26 mouse cellular contexts compared by ENCODE assay signal in the genomic region with DNA sequence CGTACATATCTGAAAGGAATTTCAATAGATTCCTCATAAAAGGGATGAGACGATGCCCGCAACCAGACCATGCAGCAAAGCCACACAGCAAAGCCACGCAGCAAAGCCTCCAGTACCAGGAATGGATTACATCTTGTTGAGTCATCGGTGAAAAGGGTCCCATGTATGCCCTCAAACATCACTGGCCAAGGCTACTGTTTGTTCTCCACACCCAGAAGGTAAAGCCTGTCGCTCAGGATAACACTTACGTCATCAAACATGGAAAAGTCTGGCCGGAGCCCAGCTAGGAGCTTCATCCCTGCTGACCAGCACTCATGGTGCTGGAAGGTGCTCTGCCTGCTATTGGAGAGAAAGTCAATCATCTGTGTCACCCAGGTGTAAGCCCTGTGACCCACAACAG.
DNase-seq lines count a peak whose midpoint lies in the region; ATAC-seq and TF ChIP-seq lines count a peak whose summit lies in the region.
"Had no signal": no experiment of that assay in that cellular context is flagged by ENCODE, and none has a peak within 500 bp of the region (broad histone marks: within the 10 kb centered on the region; RNA-seq: fewer than 3 reads in every experiment).

No protein-coding gene starts in this region.

- ATAC-seq in limb, embryonic 11.5 days (ENCODE audit: insufficient number of reproducible peaks, low FRiP score, low TSS enrichment, low read depth) = no peak
- peak; percentile 50; the same call in 1 of the 2 replicates for ATAC-seq in stomach, embryonic 15.5 days (ENCODE audit: insufficient read depth, low FRiP score, low read depth)
- ATAC-seq in midbrain, embryonic 13.5 days = no peak
- no peak for ATAC-seq in lung, postnatal 0 days
- ATAC-seq: CD4-positive, CD25-positive, alpha-beta regulatory T cell, adult 4 months; forebrain, embryonic 13.5 days; forebrain, embryonic 16.5 days; hindbrain, postnatal 0 days had no signal

- no peak for TF ChIP-seq EP300 in lung, postnatal 0 days (IDR thresholded peaks at IDR 0.05)

- WGBS in limb, embryonic 11.5 days = 92% methylated on average over 8 of the region's 8 CpGs
- WGBS in limb, embryonic 10.5 days = 95% methylated on average over 8 of the region's 8 CpGs
- 77% methylated on average over 8 of the region's 8 CpGs for WGBS in stomach, embryonic 15.5 days
- WGBS in midbrain, embryonic 13.5 days = 92% methylated on average over 8 of the region's 8 CpGs
- 77% methylated on average over 8 of the region's 8 CpGs for WGBS in lung, postnatal 0 days

- no peaks in the 10 kb centered on the region for H3K36me3 ChIP-seq in limb, embryonic 11.5 days (ENCODE audit: control insufficient read depth, insufficient read depth, low read length)
- H3K36me3 ChIP-seq in limb, embryonic 10.5 days = no peaks in the 10 kb centered on the region
- H3K36me3 ChIP-seq in stomach, embryonic 15.5 days = no peaks in the 10 kb centered on the region
- no peaks in the 10 kb centered on the region for H3K36me3 ChIP-seq in midbrain, embryonic 13.5 days
- no peaks in the 10 kb centered on the region for H3K36me3 ChIP-seq in lung, postnatal 0 days (ENCODE audit: insufficient read depth, low read length)
- H3K36me3 ChIP-seq: forebrain, embryonic 10.5 days; heart, embryonic 12.5 days; heart, embryonic 15.5 days had no signal

- intact Hi-C loops in heart, postnatal 36 days (cut with DNase I) = no loop called here

- no peak overlapping the region for H3K9ac ChIP-seq in limb, embryonic 11.5 days (ENCODE audit: low read length)
- no peak overlapping the region for H3K9ac ChIP-seq in stomach, embryonic 15.5 days
- H3K9ac ChIP-seq in midbrain, embryonic 13.5 days (replicated peaks) = no peak overlapping the region
- no peak overlapping the region for H3K9ac ChIP-seq in lung, postnatal 0 days (replicated peaks; ENCODE audit: low read depth)
- H3K9ac ChIP-seq: forebrain, embryonic 13.5 days; heart, embryonic 12.5 days; heart, embryonic 15.5 days; hindbrain, embryonic 14.5 days had no signal

- H3K27ac ChIP-seq in limb, embryonic 11.5 days (replicated peaks; ENCODE audit: low read depth, low read length) = no peak overlapping the region
- no peak overlapping the region for H3K27ac ChIP-seq in limb, embryonic 10.5 days
- H3K27ac ChIP-seq in stomach, embryonic 15.5 days = no peak overlapping the region
- H3K27ac ChIP-seq in midbrain, embryonic 13.5 days = no peak overlapping the region
- H3K27ac ChIP-seq in lung, postnatal 0 days (ENCODE audit: low read length) = no peak overlapping the region
- H3K27ac ChIP-seq: forebrain, embryonic 10.5 days; forebrain, embryonic 13.5 days; heart, embryonic 15.5 days; hindbrain, embryonic 14.5 days; hindbrain, postnatal 0 days had no signal

- DNase-seq in heart, adult 11 months = peak; percentile 60
- no peak for DNase-seq in heart, postnatal 36 days
- peak; percentile 17 for DNase-seq in limb, embryonic 11.5 days (ENCODE audit: low spot score)
- no peak for DNase-seq in limb, embryonic 10.5 days (ENCODE audit: low spot score)
- peak; percentile 14 for DNase-seq in NIH3T3 (ENCODE audit: low read depth)
- no peak for DNase-seq in lung, postnatal 0 days (ENCODE audit: low spot score)
- DNase-seq: adrenal gland, postnatal 10 days; adrenal gland, postnatal 36 days; B cell, adult 2 months; cerebellum, adult 18-20 months; cerebellum, adult 9-10 months; cerebellum, postnatal 14 days; gastrocnemius, postnatal 10 days; heart, adult 18-20 months; heart, postnatal 10 days; heart, postnatal 4 days had no signal

- no peak overlapping the region for H3K4me2 ChIP-seq in limb, embryonic 11.5 days (ENCODE audit: low read depth, severe bottlenecking)
- no peak overlapping the region for H3K4me2 ChIP-seq in stomach, embryonic 15.5 days
- H3K4me2 ChIP-seq in midbrain, embryonic 13.5 days (replicated peaks) = no peak overlapping the region
- H3K4me2 ChIP-seq in lung, postnatal 0 days (replicated peaks; ENCODE audit: low read depth, low read length) = no peak overlapping the region
- H3K4me2 ChIP-seq: forebrain, embryonic 13.5 days; heart, embryonic 12.5 days; heart, embryonic 15.5 days; hindbrain, embryonic 14.5 days had no signal

- H3K27me3 ChIP-seq in limb, embryonic 11.5 days (ENCODE audit: control insufficient read depth, insufficient read depth, low read length) = no peaks in the 10 kb centered on the region
- H3K27me3 ChIP-seq in limb, embryonic 10.5 days (ENCODE audit: low read depth, poor library complexity, severe bottlenecking) = peaks cover 30% of the 10 kb centered on the region
- H3K27me3 ChIP-seq in stomach, embryonic 15.5 days (replicated peaks) = no peaks in the 10 kb centered on the region
- H3K27me3 ChIP-seq in midbrain, embryonic 13.5 days = peaks cover 12% of the 10 kb centered on the region
- no peaks in the 10 kb centered on the region for H3K27me3 ChIP-seq in lung, postnatal 0 days (replicated peaks; ENCODE audit: insufficient read depth, low read length)
- H3K27me3 ChIP-seq: forebrain, embryonic 13.5 days; heart, embryonic 12.5 days; heart, embryonic 15.5 days had no signal

- no peak for TF ChIP-seq CTCF in lung, postnatal 0 days (IDR thresholded peaks at IDR 0.05)

- no peaks in the 10 kb centered on the region for H3K9me3 ChIP-seq in limb, embryonic 11.5 days (ENCODE audit: control insufficient read depth, low read length)
- no peaks in the 10 kb centered on the region for H3K9me3 ChIP-seq in limb, embryonic 10.5 days (replicated peaks)
- no peaks in the 10 kb centered on the region for H3K9me3 ChIP-seq in stomach, embryonic 15.5 days
- H3K9me3 ChIP-seq in midbrain, embryonic 13.5 days = no peaks in the 10 kb centered on the region
- no peaks in the 10 kb centered on the region for H3K9me3 ChIP-seq in lung, postnatal 0 days (ENCODE audit: low read length)
- H3K9me3 ChIP-seq: forebrain, embryonic 10.5 days; forebrain, embryonic 13.5 days; heart, embryonic 12.5 days; heart, embryonic 15.5 days had no signal

- H3K4me3 ChIP-seq in limb, embryonic 11.5 days (ENCODE audit: low read depth, low read length) = no peak overlapping the region
- H3K4me3 ChIP-seq in limb, embryonic 10.5 days = no peak overlapping the region
- H3K4me3 ChIP-seq in stomach, embryonic 15.5 days (replicated peaks) = no peak overlapping the region
- no peak overlapping the region for H3K4me3 ChIP-seq in midbrain, embryonic 13.5 days (replicated peaks)
- no peak overlapping the region for H3K4me3 ChIP-seq in lung, postnatal 0 days (ENCODE audit: low read depth, low read length)
- H3K4me3 ChIP-seq: forebrain, embryonic 10.5 days; forebrain, embryonic 13.5 days; heart, embryonic 12.5 days; heart, embryonic 15.5 days had no signal

- peaks cover 5% of the 10 kb centered on the region; the same call in 1 of the 2 replicates for H3K4me1 ChIP-seq in limb, embryonic 11.5 days (ENCODE audit: control insufficient read depth, insufficient read depth, low read length)
- peaks cover 21% of the 10 kb centered on the region for H3K4me1 ChIP-seq in limb, embryonic 10.5 days
- H3K4me1 ChIP-seq in stomach, embryonic 15.5 days = no peaks in the 10 kb centered on the region
- H3K4me1 ChIP-seq in midbrain, embryonic 13.5 days (replicated peaks) = no peaks in the 10 kb centered on the region; the same call in 1 of the 2 replicates
- H3K4me1 ChIP-seq in lung, postnatal 0 days (ENCODE audit: insufficient read depth, low read depth, low read length) = no peaks in the 10 kb centered on the region
- H3K4me1 ChIP-seq: forebrain, embryonic 13.5 days; heart, embryonic 15.5 days had no signal

Comparison
In these comparisons a context has a peak if more than half of its experiments do, and no peak if none do; other contexts are left out.
1. DNase-seq: peak in heart, adult 11 months (single experiment), limb, embryonic 11.5 days (single experiment) and NIH3T3 (single experiment); none in heart, postnatal 36 days (0 of 2), limb, embryonic 10.5 days (single experiment) and lung, postnatal 0 days (single experiment).